Mouse (Mus musculus) heart, adult 2 months (tissue): ENCODE results near the gene Krt19. TPM values are rescaled to one million over a fixed set of nuclear protein-coding genes. Genes with fewer than 3 reads are reported as not detected.

Experiments
- DNase-seq, 2 experiments: peaks; one replicate each; pipeline ENCODE4 v3.0.0; 2021
- H3K27ac ChIP-seq: fragments of 200-600 bp; 2 replicates; pipeline ENCODE4 v1.8.1; 2022
- H3K27me3 ChIP-seq: fragments of 200-500 bp; 2 replicates; pipeline ENCODE4 v1.6.1; 2012; ENCODE audit warnings: mild to moderate bottlenecking, low read length, inconsistent platforms, mixed read lengths; ENCODE audit not compliant: control insufficient read depth, insufficient read depth
- H3K36me3 ChIP-seq: fragments of 200-500 bp; 2 replicates; pipeline ENCODE4 v1.6.1; 2012; ENCODE audit warnings: low read length, inconsistent platforms; ENCODE audit not compliant: control insufficient read depth, insufficient read depth
- H3K4me1 ChIP-seq: fragments of 200-500 bp; 2 replicates; pipeline ENCODE4 v1.6.1; 2011; ENCODE audit warnings: low read length; ENCODE audit not compliant: control insufficient read depth, insufficient read depth
- H3K4me3 ChIP-seq: fragments of 200-600 bp; 2 replicates; pipeline ENCODE4 v1.8.1; 2022
- H3K79me2 ChIP-seq: fragments of 200-500 bp; replicated peaks from 2 replicates; pipeline ENCODE4 v1.6.1; 2012; ENCODE audit warnings: mild to moderate bottlenecking, inconsistent platforms, low read length, moderate library complexity, mixed read lengths; ENCODE audit not compliant: control insufficient read depth, insufficient read depth
- H3K9ac ChIP-seq: fragments of 200-500 bp; 2 replicates; pipeline ENCODE4 v1.6.1; 2012; ENCODE audit warnings: low read depth, mild to moderate bottlenecking, control low read depth, inconsistent platforms, low read length, mixed read lengths
- CTCF ChIP-seq: fragments of 200-600 bp; IDR thresholded peaks from 2 replicates; pipeline ENCODE4 v1.8.1; 2022; ENCODE audit warnings: antibody characterized with exemption, mild to moderate bottlenecking, moderate library complexity
- EP300 ChIP-seq: fragments of 200-500 bp; IDR thresholded peaks from 2 replicates; pipeline ENCODE4 v1.6.1; 2011; ENCODE audit warnings: low read depth, low read length, control low read depth; ENCODE audit not compliant: insufficient read depth
- POLR2A ChIP-seq: fragments of 200-500 bp; IDR thresholded peaks from 2 replicates; pipeline ENCODE4 v1.6.1; 2011; ENCODE audit warnings: mild to moderate bottlenecking, low read depth, low read length, control low read depth; ENCODE audit not compliant: insufficient read depth
- WGBS: fragments of 180-500 bp; shearing (Covaris S2); methylation state at CpG from one replicate; pipeline ENCODE4 v1.1.7; 2018; 5-methylcytosine and 5-hydroxymethylcytosine counted together
- intact Hi-C: fragments of 180-260 bp; cut with DNase I; formaldehyde crosslinking; loops from one replicate; pipeline ENCODE4 v1.15.1; 2025
- polyA plus RNA-seq: library from polyadenylated mRNA; depleted of rRNA; stranded (reverse); fragments of >200 nt; gene quantifications from 2 replicates; pipeline ENCODE4 v1.2.3, GENCODE M21; 2012
- total RNA-seq, 2 experiments: library from RNA; stranded (reverse); gene quantifications; 2 replicates each; pipeline ENCODE4 v1.2.3; 2021

Gene Krt19
- total and polyA plus RNA-seq, 3 experiments, result 6.9 to 27.0 (median 8.5) TPM

- H3K4me3 ChIP-seq, result no peak overlapping the region
- no peak overlapping the region for H3K9ac ChIP-seq
- no peaks in the 10 kb centered on the region for H3K79me2 ChIP-seq
- H3K27ac ChIP-seq, result no peak overlapping the region
- H3K27me3 ChIP-seq, result no peaks in the 10 kb centered on the region
- intact Hi-C loops, result no loop called here
- no peak for TF ChIP-seq EP300
- no peak for TF ChIP-seq POLR2A
- TF ChIP-seq CTCF, result no peak
- 70% methylated on average over 5 of the region's 5 CpGs for WGBS
- DNase-seq, result no peak
- no peaks in the 10 kb centered on the region for H3K36me3 ChIP-seq
- H3K4me1 ChIP-seq, result no peaks in the 10 kb centered on the region; the same call in 1 of the 2 replicates
Observed at GRCm38 (mm10) chr11:100178307-100178706, 29.8 kb upstream of the Krt19 start.

- no peak overlapping the region for H3K9ac ChIP-seq
- H3K4me3 ChIP-seq, result no peak overlapping the region
- H3K36me3 ChIP-seq, result no peaks in the 10 kb centered on the region
- no peaks in the 10 kb centered on the region for H3K79me2 ChIP-seq
- no peak for DNase-seq
- no peak for TF ChIP-seq POLR2A
- TF ChIP-seq CTCF, result no peak
- TF ChIP-seq EP300, result no peak
- H3K27me3 ChIP-seq, result no peaks in the 10 kb centered on the region
- intact Hi-C loops, result no loop called here
- no peaks in the 10 kb centered on the region; the same call in 1 of the 2 replicates for H3K4me1 ChIP-seq
- 74% methylated on average over 9 of the region's 9 CpGs for WGBS
- no peak overlapping the region for H3K27ac ChIP-seq
Observed at GRCm38 (mm10) chr11:100176791-100177190, 28.3 kb upstream of the Krt19 start.

- Histone ChIP-seq H3K27ac (no peak overlapping the region), H3K27me3 (no peaks in the 10 kb centered on the region), H3K9ac (no peak overlapping the region), H3K4me1 (0 out of 2 replicates have a peak, but pooled peaks cover 3% of the 10 kb centered on the region), H3K79me2 (no peaks in the 10 kb centered on the region), H3K36me3 (no peaks in the 10 kb centered on the region), H3K4me3 (no peak overlapping the region)
- peak; percentile 71 for TF ChIP-seq CTCF
- no peak for TF ChIP-seq EP300
- TF ChIP-seq POLR2A, result no peak
- intact Hi-C loops, result loop anchor here (1.0 to 5.0 kb wide), 2 partner anchors 102 to 113 kb away; no protein-coding TSS in a partner anchor
- DNase-seq, result peak; percentile 50 to 73
- 22% methylated on average over 14 of the region's 14 CpGs for WGBS
Observed at GRCm38 (mm10) chr11:100168765-100169762, 20.6 kb upstream of the Krt19 start.

- no peaks in the 10 kb centered on the region for H3K79me2 ChIP-seq
- no peak overlapping the region for H3K4me3 ChIP-seq
- DNase-seq, result peak in 1 of 2 experiments; percentile 50
- no peaks in the 10 kb centered on the region for H3K36me3 ChIP-seq
- 45% methylated on average over 8 of the region's 8 CpGs for WGBS
- H3K27me3 ChIP-seq, result no peaks in the 10 kb centered on the region
- 0 out of 2 replicates have a peak, but pooled peaks cover 3% of the 10 kb centered on the region for H3K4me1 ChIP-seq
- H3K9ac ChIP-seq, result no peak overlapping the region
- H3K27ac ChIP-seq, result no peak overlapping the region
- intact Hi-C loops, result loop anchor here (5.0 kb wide), 1 partner anchor 101 kb away; no protein-coding TSS in a partner anchor
- no peak for TF ChIP-seq EP300
- TF ChIP-seq POLR2A, result no peak
- TF ChIP-seq CTCF, result no peak
Observed at GRCm38 (mm10) chr11:100168071-100168470, 19.6 kb upstream of the Krt19 start.

GRCm38 (mm10) chr11:100164392-100164791 is 15.9 kb upstream of the Krt19 start:
- 0 out of 2 replicates have a peak, but pooled peaks cover 3% of the 10 kb centered on the region for H3K4me1 ChIP-seq
- H3K27ac ChIP-seq, result no peak overlapping the region
- H3K36me3 ChIP-seq, result no peaks in the 10 kb centered on the region
- intact Hi-C loops, result no loop called here
- no peak for DNase-seq
- H3K9ac ChIP-seq, result no peak overlapping the region
- H3K27me3 ChIP-seq, result no peaks in the 10 kb centered on the region
- no peak overlapping the region for H3K4me3 ChIP-seq
- no peak for TF ChIP-seq CTCF
- no peak for TF ChIP-seq EP300
- TF ChIP-seq POLR2A, result no peak
- 62% methylated on average over 7 of the region's 7 CpGs for WGBS
- no peaks in the 10 kb centered on the region for H3K79me2 ChIP-seq
